Mouse (Mus musculus): Measurements from ENCODE around the gene Cdh1.

DNA sequence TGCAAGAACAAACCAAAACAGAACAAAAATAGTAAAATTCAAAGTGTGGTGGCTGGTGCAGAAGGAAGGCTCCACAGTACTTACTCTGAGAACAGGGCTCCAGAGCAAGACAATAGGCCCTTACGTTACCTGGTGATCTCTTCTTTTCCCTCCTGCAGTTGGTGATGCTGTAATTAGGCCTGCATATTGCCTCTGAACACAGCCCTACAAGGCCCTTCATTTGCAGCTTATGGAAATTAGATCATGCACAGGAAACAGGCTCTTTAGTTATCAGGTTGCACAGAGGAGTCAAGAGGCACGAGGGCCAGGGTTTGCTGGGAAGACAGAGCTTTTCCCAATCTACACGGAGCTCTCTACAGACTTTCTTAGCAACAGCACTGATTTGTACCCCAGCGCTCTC is 111.1 kb downstream of the Cdh1 start:
- TF ChIP-seq CTCF (IDR thresholded peaks at IDR 0.05; ENCODE audit: low read depth) (no peak), EP300 (IDR thresholded peaks at IDR 0.05; ENCODE audit: low read depth) (no peak)

All from liver, embryonic 14.5 days (tissue).